Mouse (Mus musculus) ES-E14 (cell line): ENCODE data around the gene Gbx2.

Source experiments
- CHD2 ChIP-seq: IDR thresholded peaks from 2 replicates; pipeline ENCODE4 v1.6.1; 2014; ENCODE audit warnings: mild to moderate bottlenecking, low read depth, low read length, inconsistent platforms
- HCFC1 ChIP-seq: IDR thresholded peaks from 2 replicates; pipeline ENCODE4 v1.6.1; 2012; ENCODE audit warnings: low read length, inconsistent platforms, borderline replicate concordance; ENCODE audit not compliant: insufficient read depth
- MAFK ChIP-seq: IDR thresholded peaks from 2 replicates; pipeline ENCODE4 v1.6.1; 2014; ENCODE audit warnings: mild to moderate bottlenecking, low read depth, low read length, inconsistent platforms; ENCODE audit not compliant: insufficient read depth
- ZC3H11A ChIP-seq: IDR thresholded peaks from 2 replicates; pipeline ENCODE4 v1.6.1; 2012; ENCODE audit warnings: low read depth, mild to moderate bottlenecking, inconsistent platforms, low read length, borderline replicate concordance
- ZNF384 ChIP-seq: IDR thresholded peaks from 2 replicates; pipeline ENCODE4 v1.6.1; 2012; ENCODE audit warnings: low read depth, low read length, inconsistent platforms

DNA sequence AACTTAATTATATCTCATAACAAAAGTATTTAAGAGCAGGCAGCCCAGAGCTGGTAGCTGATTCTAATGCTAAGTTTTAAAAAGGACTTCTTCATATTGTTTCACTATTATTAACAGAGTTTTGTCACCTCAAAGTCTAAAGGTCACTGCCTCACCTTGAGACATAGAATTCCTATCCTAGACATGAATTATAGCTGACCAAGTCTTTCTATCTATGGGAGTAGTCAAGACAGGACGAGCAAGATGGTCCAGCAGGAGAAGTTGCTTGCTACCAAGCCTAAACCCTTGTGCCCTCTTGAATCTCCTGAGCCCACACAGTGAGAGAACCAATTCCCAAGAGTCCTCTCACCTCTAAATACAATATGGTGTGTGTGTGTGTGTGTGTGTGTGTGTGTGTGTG lies 28.3 kb downstream of the Gbx2 start:
- no peak for TF ChIP-seq CHD2
- no peak for TF ChIP-seq HCFC1
- TF ChIP-seq ZC3H11A = no peak
- no peak for TF ChIP-seq MAFK
- no peak for TF ChIP-seq ZNF384
